Mouse (Mus musculus): ENCODE data around the gene Rft1. TPM values are rescaled to one million over a fixed set of nuclear protein-coding genes. Genes with fewer than 3 reads are reported as not detected.

Gene Rft1
- polyA plus RNA-seq, 1 experiment from 2014 or later, result 18.6 TPM

DNA sequence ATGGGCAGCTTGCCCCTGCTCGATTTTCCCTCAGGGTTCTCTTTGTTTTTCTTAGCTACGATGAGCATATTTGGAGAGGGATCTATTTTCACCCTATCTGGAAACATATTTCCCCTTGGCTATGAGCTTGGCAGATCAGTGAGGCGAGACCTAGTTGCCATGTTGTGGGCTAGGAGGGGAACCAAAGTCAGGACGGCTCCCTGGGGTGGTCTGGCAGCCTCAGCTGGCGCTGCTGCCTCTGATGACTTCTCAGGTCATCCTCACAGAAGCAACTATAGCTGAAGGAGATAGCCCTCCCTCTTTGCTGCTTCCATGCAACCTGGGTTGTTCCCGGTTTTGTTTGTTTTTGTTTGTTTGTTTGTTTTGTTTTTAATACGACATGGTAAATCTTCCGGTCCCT is 9.1 kb upstream of the Rft1 start:
- no peak overlapping the region for H3K9ac ChIP-seq
- ATAC-seq (ENCODE audit: insufficient number of reproducible peaks, low FRiP score, low TSS enrichment, low read depth), result no peak
- WGBS, result 51% methylated on average over 8 of the region's 8 CpGs

DNA sequence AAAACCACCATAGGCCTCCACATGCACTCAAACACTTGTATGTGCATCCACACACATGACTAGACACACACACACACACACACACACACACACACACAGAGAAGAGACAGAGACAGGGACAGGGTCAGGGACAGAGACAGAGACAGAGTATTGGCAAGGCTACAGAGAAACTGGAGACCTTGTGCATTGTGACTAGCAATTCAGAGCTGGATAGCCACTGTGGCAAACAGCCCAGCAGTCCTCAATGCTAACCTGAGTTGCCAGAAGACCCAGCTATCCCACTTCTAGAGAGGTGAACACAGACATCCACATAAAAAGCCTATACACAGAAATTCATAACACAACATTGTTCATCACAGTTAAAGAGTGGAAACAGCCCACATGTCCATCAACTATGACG is 7.7 kb upstream of the Rft1 start:
- Histone ChIP-seq H3K9ac (no peak overlapping the region), H3K27ac (replicated peaks) (no peak overlapping the region), H3K4me1 (0 out of 2 replicates have a peak, but pooled peaks cover 6% of the 10 kb centered on the region), H3K27me3 (no peaks in the 10 kb centered on the region), H3K4me3 (replicated peaks) (no peak overlapping the region), H3K36me3 (no peaks in the 10 kb centered on the region), H3K4me2 (replicated peaks) (no peak overlapping the region), H3K9me3 (replicated peaks) (no peaks in the 10 kb centered on the region)
- WGBS, result 82% methylated on average over 1 of the region's 1 CpGs
- ATAC-seq (ENCODE audit: insufficient number of reproducible peaks, low FRiP score, low TSS enrichment, low read depth), result no peak

More for the DNA sequence above, 9.1 kb upstream of the Rft1 start:
- no peak overlapping the region for H3K4me3 ChIP-seq (replicated peaks)
- H3K36me3 ChIP-seq, result no peaks in the 10 kb centered on the region
- no peaks in the 10 kb centered on the region for H3K9me3 ChIP-seq (replicated peaks)
- H3K27ac ChIP-seq (replicated peaks), result no peak overlapping the region
- H3K27me3 ChIP-seq, result no peaks in the 10 kb centered on the region
- H3K4me1 ChIP-seq, result 0 out of 2 replicates have a peak, but pooled peaks cover 2% of the 10 kb centered on the region
- H3K4me2 ChIP-seq (replicated peaks), result no peak overlapping the region

DNA sequence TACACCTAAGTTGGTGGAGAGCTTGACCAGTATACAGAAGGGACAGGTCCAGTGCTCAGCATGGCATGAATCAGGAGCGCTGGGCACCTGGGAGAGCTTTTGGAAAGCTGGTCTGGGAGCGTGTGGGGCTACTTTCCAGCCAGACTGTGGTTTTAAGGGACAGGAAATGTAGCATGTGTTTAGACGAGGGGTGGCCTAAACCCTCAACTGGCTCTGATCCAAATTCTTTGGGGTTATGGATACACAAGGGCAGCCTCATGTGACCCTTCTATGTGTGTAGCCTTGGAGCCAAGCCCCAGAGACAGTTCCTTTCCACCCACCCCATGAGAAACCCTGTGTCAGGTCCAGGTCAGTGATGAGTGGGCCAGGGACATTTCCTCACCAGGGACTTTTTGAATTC is 5.7 kb upstream of the Rft1 start:
- no peaks in the 10 kb centered on the region for H3K27me3 ChIP-seq
- 42% methylated on average over 3 of the region's 3 CpGs for WGBS
- H3K4me1 ChIP-seq, result 0 out of 2 replicates have a peak, but pooled peaks cover 6% of the 10 kb centered on the region
- no peaks in the 10 kb centered on the region for H3K36me3 ChIP-seq
- H3K9ac ChIP-seq, result no peak overlapping the region
- no peaks in the 10 kb centered on the region for H3K9me3 ChIP-seq (replicated peaks)
- no peak overlapping the region for H3K4me3 ChIP-seq (replicated peaks)
- H3K4me2 ChIP-seq (replicated peaks), result no peak overlapping the region
- ATAC-seq (ENCODE audit: insufficient number of reproducible peaks, low FRiP score, low TSS enrichment, low read depth), result no peak
- no peak overlapping the region for H3K27ac ChIP-seq (replicated peaks)

DNA sequence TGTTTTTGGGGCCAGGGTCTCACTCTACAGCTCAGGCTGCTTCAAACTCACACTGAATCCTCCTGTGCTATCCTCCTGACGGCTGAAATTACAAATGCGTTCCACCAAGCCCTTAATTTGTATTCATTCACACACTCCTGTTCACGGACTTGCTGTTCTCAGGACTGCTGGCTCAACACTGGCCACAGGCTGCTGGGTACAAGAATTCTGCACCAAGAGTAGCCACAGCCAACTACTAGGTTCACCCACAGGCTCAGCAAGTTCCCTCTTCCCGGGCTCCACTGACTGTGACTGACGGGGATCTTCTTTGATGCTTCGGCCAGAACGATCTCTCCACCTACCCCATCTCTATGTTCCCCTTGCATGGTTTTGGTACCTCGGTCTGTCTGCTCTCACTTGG is 4.4 kb upstream of the Rft1 start:
- WGBS, result 74% methylated on average over 8 of the region's 8 CpGs
- no peak overlapping the region for H3K4me3 ChIP-seq (replicated peaks)
- H3K27me3 ChIP-seq, result no peaks in the 10 kb centered on the region
- no peak overlapping the region for H3K4me2 ChIP-seq (replicated peaks)
- H3K27ac ChIP-seq (replicated peaks), result no peak overlapping the region
- H3K9me3 ChIP-seq (replicated peaks), result no peaks in the 10 kb centered on the region
- peaks cover 5% of the 10 kb centered on the region; the same call in 1 of the 2 replicates for H3K4me1 ChIP-seq
- no peaks in the 10 kb centered on the region for H3K36me3 ChIP-seq
- ATAC-seq (ENCODE audit: insufficient number of reproducible peaks, low FRiP score, low TSS enrichment, low read depth), result no peak
- H3K9ac ChIP-seq, result no peak overlapping the region

DNA sequence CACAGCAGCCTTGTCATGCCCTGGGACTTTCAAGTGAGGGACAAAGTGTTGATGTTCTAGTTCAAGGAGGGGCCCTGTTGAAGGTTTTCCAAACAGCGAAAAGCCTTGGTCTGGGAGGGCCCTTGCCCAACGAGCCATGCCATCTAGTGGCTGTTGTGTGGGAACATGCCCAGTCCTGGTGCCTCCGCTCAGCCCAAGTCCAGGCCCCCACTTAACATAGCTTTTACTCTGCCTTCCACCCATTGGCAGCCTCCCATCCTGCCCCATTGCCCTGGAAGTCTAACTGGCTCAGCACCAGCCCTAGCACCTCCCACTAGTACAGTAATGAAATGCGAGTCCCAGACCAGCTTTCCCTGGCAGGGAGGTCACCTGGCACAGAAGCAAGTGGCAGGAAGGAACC is 3.2 kb upstream of the Rft1 start:
- H3K27me3 ChIP-seq, result no peaks in the 10 kb centered on the region
- peaks cover 13% of the 10 kb centered on the region for H3K4me1 ChIP-seq
- ATAC-seq (ENCODE audit: insufficient number of reproducible peaks, low FRiP score, low TSS enrichment, low read depth), result peak; percentile 80
- no peak overlapping the region for H3K27ac ChIP-seq (replicated peaks)
- WGBS, result 15% methylated on average over 4 of the region's 4 CpGs
- H3K36me3 ChIP-seq, result no peaks in the 10 kb centered on the region
- no peak overlapping the region for H3K4me3 ChIP-seq (replicated peaks)
- H3K4me2 ChIP-seq (replicated peaks), result no peak overlapping the region
- H3K9ac ChIP-seq, result no peak overlapping the region
- H3K9me3 ChIP-seq (replicated peaks), result no peaks in the 10 kb centered on the region

DNA sequence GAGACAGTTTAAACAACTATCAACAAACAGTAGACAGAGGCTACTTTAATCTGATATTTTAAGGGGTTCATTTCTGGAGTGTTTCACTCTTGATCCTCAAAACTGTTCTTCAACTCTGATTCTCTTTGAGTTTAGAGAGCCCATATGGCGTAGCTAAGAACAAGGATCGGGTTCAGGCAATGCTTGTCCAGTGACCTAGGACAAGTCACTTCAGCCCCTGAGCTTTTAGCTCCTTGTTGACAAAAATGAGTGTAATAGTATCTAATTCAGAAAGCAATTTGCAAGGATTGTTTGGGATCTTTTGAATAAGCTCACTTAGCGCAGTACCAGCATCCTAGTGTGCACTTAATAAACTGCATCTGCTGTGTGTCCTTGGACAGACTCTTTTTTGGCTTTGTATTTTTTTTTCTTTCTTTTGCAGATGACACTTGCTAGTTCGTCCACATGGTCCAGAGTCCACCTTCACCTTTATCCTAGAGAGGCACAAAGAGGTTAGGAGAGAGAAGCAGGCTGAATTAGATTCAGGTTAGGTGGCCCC is 600 bp downstream of the Rft1 start:
- Histone ChIP-seq H3K27ac (replicated peaks) (peak overlapping the region; percentile 89), H3K9me3 (replicated peaks) (no peaks in the 10 kb centered on the region), H3K27me3 (no peaks in the 10 kb centered on the region), H3K4me2 (replicated peaks) (peak overlapping the region; percentile 66), H3K4me1 (peaks cover 13% of the 10 kb centered on the region), H3K9ac (peak overlapping the region; percentile 100), H3K4me3 (replicated peaks) (peak overlapping the region; percentile 99), H3K36me3 (peaks cover 13% of the 10 kb centered on the region; the same call in 1 of the 2 replicates)
- WGBS, result 38% methylated on average over 4 of the region's 4 CpGs
- no peak for ATAC-seq (ENCODE audit: insufficient number of reproducible peaks, low FRiP score, low TSS enrichment, low read depth)

DNA sequence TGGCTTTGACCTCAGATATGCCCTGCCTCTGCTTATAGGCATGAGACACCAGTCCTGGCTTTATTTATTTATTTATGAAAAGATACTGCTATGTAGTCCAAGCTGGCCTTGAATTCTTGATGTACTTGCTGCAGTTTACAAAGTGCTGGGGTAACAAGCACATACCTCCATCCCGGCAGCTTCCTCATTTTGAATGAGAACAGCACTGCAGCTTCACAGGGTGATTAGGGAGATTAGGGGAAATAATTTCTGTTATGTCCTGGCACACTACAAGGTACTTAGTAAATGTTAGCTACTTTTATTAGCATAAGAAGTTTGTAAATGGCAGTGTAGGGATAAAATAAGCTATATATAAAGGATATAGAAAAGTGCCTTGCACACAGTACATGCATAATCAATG is 1.4 kb downstream of the Rft1 start:
- H3K27me3 ChIP-seq, result no peaks in the 10 kb centered on the region
- H3K4me1 ChIP-seq, result peaks cover 13% of the 10 kb centered on the region
- 83% methylated on average over 1 of the region's 1 CpGs for WGBS
- H3K4me3 ChIP-seq (replicated peaks), result no peak overlapping the region
- no peaks in the 10 kb centered on the region for H3K9me3 ChIP-seq (replicated peaks)
- H3K36me3 ChIP-seq, result peaks cover 20% of the 10 kb centered on the region; the same call in 1 of the 2 replicates
- H3K9ac ChIP-seq, result no peak overlapping the region
- H3K4me2 ChIP-seq (replicated peaks), result no peak overlapping the region
- H3K27ac ChIP-seq (replicated peaks), result no peak overlapping the region
- no peak for ATAC-seq (ENCODE audit: insufficient number of reproducible peaks, low FRiP score, low TSS enrichment, low read depth)

DNA sequence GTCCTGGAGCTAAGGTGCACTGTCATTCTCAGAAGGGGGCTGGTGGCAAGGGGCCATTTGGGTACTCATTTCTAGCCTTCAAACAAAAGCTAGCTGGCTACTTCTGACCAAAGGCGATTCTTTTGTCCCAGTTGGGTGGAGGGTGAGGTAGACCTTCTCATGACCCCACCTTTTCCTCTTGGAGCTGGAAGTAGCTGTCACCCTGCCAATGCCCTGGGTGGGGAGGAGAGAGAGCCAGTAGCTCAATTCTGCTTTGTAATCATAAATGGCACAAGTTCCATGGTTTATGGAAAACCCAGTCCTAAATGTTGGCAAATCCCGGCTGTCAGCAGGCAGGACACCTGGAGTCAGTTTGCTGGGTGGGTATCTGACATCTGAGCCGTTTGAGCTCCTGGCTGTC is 11.9 kb downstream of the Rft1 start:
- H3K9me3 ChIP-seq (replicated peaks), result no peaks in the 10 kb centered on the region
- H3K4me1 ChIP-seq, result no peaks in the 10 kb centered on the region
- H3K4me2 ChIP-seq (replicated peaks), result no peak overlapping the region
- WGBS, result 57% methylated on average over 3 of the region's 3 CpGs
- no peaks in the 10 kb centered on the region for H3K27me3 ChIP-seq
- no peak overlapping the region for H3K9ac ChIP-seq
- peaks cover 82% of the 10 kb centered on the region for H3K36me3 ChIP-seq
- no peak overlapping the region for H3K27ac ChIP-seq (replicated peaks)
- ATAC-seq (ENCODE audit: insufficient number of reproducible peaks, low FRiP score, low TSS enrichment, low read depth), result no peak
- no peak overlapping the region for H3K4me3 ChIP-seq (replicated peaks)

DNA sequence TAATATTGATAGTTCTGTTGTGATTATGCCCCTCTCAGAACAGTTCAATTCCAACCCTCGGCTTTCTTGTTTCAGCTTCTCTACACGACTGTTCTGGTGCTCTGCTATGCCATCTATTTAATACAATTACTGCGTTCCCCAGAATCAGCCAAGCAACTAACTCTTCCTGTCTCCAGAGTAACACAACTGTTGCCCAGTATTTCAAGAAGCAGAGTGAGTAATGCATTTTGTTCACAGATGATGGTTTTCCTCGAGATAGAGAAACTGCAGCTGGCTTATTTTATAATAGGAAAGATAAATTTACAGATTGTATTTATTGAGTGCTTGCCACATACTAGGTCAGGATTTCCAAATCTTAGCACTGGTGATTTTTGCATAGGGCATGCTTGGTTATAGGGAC is 12.4 kb downstream of the Rft1 start:
- Histone ChIP-seq H3K27ac (replicated peaks) (no peak overlapping the region), H3K4me1 (no peaks in the 10 kb centered on the region), H3K27me3 (no peaks in the 10 kb centered on the region), H3K9ac (no peak overlapping the region), H3K4me2 (replicated peaks) (no peak overlapping the region), H3K36me3 (peaks cover 80% of the 10 kb centered on the region), H3K4me3 (replicated peaks) (no peak overlapping the region), H3K9me3 (replicated peaks) (no peaks in the 10 kb centered on the region)
- ATAC-seq (ENCODE audit: insufficient number of reproducible peaks, low FRiP score, low TSS enrichment, low read depth), result no peak
- 85% methylated on average over 4 of the region's 4 CpGs for WGBS

DNA sequence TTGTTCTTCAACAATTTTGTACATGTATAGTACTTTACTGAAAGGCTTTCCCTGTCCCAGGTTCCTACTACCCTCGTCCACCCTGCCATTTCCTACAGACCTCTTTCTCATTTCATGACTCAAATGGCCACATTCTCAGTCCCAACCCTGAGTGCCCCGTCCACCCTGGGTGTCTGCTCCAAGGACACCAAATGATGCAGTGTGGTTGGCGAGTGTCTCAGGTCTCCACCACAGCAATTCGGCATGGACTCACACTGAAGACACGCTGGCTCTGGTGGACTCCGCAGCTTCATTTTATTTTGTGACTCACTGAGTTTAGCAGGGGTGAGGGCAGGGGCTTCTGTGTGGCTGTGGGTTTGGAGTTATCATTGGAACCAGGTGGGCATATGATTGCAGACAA is 16.0 kb downstream of the Rft1 start:
- no peak overlapping the region for H3K4me2 ChIP-seq (replicated peaks)
- no peaks in the 10 kb centered on the region for H3K4me1 ChIP-seq
- 89% methylated on average over 6 of the region's 6 CpGs for WGBS
- ATAC-seq (ENCODE audit: insufficient number of reproducible peaks, low FRiP score, low TSS enrichment, low read depth), result no peak
- H3K36me3 ChIP-seq, result peaks cover 65% of the 10 kb centered on the region
- no peak overlapping the region for H3K9ac ChIP-seq
- no peak overlapping the region for H3K27ac ChIP-seq (replicated peaks)
- H3K4me3 ChIP-seq (replicated peaks), result no peak overlapping the region
- H3K27me3 ChIP-seq, result no peaks in the 10 kb centered on the region
- H3K9me3 ChIP-seq (replicated peaks), result no peaks in the 10 kb centered on the region

DNA sequence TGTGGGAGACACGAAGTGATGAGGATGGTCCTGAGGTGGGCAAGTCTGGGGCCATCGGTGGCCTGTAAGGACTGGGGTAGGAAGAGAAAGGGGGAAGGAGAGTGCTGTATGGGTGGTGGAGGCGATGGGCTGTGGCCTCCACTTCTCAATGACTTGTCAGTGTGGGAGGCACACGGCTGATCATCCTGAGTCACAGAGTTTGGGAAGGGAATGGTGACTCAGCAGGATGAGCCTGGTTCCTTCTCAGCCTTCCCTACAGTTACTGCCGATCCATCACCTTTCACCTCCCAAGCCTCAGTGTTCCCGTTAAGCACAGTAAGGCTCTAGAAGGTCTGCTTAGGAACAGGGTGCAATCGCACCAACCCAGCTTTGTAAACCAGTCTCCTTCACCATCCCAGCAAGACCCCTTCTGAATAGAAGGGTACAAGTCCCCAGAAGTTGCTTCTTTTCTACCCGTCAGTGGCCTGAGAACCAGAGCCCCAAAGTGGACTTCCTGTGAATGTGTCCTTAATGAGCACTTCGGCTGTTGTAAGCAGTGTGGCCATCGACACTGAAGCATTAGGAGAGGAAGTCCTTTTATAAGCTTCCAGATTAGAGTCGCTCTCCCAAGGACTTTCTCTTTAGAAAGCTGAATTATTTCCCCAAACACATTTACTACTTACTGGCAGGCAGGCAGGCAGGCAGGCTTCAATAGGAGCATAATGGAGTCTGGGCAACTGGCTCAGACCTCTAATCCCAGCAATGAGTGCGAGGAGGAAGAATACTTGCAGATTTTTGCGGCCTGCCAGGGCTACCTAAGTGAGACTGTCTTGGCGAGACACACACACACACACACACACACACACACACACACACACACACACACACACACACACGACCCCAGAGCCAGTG is 17.2 kb downstream of the Rft1 start:
- no peak overlapping the region for H3K9ac ChIP-seq
- no peak for ATAC-seq (ENCODE audit: insufficient number of reproducible peaks, low FRiP score, low TSS enrichment, low read depth)
- no peaks in the 10 kb centered on the region for H3K27me3 ChIP-seq
- peaks cover 64% of the 10 kb centered on the region for H3K36me3 ChIP-seq
- no peaks in the 10 kb centered on the region for H3K4me1 ChIP-seq
- H3K4me3 ChIP-seq (replicated peaks), result no peak overlapping the region
- 76% methylated on average over 15 of the region's 15 CpGs for WGBS
- H3K4me2 ChIP-seq (replicated peaks), result no peak overlapping the region
- H3K27ac ChIP-seq (replicated peaks), result no peak overlapping the region
- no peaks in the 10 kb centered on the region for H3K9me3 ChIP-seq (replicated peaks)

DNA sequence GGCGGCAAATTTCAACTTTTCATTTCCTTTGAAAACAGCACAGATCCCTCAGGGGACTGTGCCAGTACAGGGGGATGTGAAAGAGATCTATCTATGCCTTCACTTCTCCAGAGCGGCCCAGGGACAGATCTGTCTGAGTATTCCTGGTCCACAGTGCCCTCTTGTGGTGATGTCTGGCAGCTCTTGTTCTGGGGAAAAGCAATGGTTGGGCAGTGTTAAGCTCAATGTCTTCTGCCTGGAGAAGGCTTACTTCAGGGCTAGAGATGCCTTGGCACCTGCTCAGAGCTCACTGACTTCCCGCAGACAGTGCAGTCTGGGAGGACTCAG is 17.8 kb downstream of the Rft1 start:
- Histone ChIP-seq H3K36me3 (peaks cover 64% of the 10 kb centered on the region), H3K4me2 (replicated peaks) (no peak overlapping the region), H3K9ac (no peak overlapping the region), H3K4me3 (replicated peaks) (no peak overlapping the region), H3K9me3 (replicated peaks) (no peaks in the 10 kb centered on the region), H3K27me3 (no peaks in the 10 kb centered on the region), H3K4me1 (no peaks in the 10 kb centered on the region), H3K27ac (replicated peaks) (no peak overlapping the region)
- WGBS, result 9% methylated on average over 3 of the region's 3 CpGs
- peak; percentile 83 for ATAC-seq (ENCODE audit: insufficient number of reproducible peaks, low FRiP score, low TSS enrichment, low read depth)
